Mouse (Mus musculus): ENCODE results near the gene Taar7b. TPM values are rescaled to one million over a fixed set of nuclear protein-coding genes. Genes with fewer than 3 reads are reported as not detected.

Taar7b gene
- not detected for total RNA-seq (2023)

GRCm38 (mm10) chr10:23999639-24000038 lies at the start of gene Taar7b:
Gene Taar7b, plus strand, starts transcription at chr10:23999939.

DNA sequence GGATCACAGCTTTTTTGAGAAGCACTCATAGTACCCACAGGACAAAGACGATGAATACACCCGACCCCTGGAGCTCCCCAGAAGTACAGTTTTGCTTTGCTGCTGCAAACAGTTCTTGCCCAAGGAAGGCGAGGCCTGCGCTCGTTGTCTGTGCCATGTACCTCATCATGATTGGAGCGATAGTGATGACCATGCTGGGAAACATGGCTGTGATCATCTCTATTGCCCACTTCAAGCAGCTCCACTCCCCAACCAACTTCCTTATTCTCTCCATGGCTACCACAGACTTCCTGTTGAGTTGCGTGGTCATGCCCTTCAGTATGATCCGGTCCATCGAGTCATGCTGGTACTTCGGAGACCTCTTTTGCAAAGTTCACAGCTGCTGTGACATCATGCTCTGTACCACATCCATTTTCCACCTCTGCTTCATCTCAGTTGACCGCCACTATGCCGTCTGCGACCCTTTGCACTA lies 39.3 kb upstream of the Taar7b start, which contains the start of gene Taar4:
Taar4 (plus strand) TSS at position 51 of the 472 bp plus-strand sequence.

GRCm38 (mm10) chr10:23970656-23971165 lies 29.0 kb upstream of the Taar7b start, which contains the start of gene Taar5:
Gene Taar5, plus strand, starts transcription at chr10:23970706.

DNA sequence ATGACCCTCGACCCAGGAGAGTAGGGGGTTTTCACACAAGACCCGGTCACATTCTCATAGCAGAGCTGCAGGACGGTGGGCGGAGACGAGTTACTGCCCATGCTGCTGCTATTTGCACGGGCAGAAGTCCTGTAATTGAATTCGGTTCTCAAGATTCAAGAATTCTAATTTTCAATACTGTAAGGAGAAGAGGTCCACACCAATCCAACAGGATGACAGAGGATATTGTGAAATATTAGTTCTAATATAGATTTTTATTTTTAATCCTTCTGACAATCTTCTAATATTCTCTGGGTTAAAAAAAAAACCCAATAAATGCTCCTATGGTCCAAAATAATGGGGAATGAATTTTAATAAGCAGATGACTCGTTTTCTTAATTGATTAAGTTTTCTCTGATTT lies 14.2 kb upstream of the Taar7b start, which contains the start of gene Taar6:
Taar6 (minus strand) TSS at position 101 of the 400 bp plus-strand sequence.

DNA sequence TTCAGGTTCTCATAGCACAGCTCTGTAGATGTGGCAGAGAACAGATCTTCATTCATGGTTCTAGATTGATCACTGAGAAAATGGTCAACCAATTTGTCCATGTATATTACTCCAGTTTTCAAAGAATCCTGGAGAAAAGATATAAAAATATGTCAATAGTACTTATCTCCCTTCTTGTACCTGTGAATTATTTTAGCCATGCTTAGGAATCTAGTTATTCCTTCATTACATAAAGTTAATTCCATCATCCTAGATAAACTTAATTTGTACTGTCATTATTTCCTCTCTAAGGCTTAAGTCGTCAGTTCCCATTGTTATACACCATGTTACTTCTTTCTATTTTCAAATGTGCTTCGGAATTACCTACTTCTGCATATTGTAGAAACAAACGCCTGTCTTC lies 6.4 kb upstream of the Taar7b start, which contains the start of gene Taar7a:
Taar7a (minus strand) TSS at position 101 of the 400 bp plus-strand sequence.

DNA sequence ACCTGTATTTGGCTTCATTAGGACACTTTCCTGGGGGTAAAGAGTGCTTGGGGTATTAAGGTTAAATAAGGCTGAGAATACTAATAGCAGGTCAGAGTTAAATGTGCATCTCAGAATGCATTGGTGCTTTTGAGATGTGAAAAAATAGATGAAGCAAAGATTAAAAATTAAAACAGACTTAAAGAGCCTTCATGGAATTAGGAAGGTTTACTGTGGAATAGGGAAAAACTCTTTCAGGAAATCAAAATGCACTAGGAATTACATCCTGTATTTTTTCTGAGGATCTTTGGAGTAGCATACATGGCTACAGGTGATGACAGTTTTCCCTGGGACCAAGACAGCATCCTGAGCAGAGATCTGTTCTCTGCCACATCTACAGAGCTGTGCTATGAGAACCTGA lies 27.2 kb downstream of the Taar7b start, which contains the start of gene Taar7d:
Taar7d (plus strand) TSS at position 301 of the 400 bp plus-strand sequence.

DNA sequence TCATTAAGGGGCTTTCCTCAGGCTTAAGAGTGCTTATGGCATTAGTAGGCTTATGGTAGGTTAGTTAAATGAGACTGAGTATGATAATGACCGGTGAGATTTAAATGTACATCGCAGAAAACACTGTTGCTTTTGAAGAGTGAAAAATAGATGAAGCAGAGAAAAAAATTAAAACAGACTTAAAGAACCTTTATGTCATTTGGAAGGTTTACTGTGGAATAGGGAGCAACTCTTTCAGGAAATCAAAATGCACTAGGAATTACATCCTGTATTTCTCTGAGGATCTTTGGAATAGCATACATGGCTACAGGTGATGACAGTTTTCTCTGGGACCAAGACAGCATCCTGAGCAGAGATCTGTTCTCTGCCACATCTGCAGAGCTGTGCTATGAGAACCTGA lies 37.6 kb downstream of the Taar7b start, which contains the start of gene Taar7e:
Taar7e (plus strand) TSS at position 301 of the 400 bp plus-strand sequence.

GRCm38 (mm10) chr10:24049210-24049609 lies 49.5 kb downstream of the Taar7b start, which contains the start of gene Taar7f:
Gene Taar7f, plus strand, starts transcription at chr10:24049510.

Other genes with a start within 250 kb of the Taar7b start
- 100 to 1,000 TPM; 457 to 718 TPM for gene Rps12, start 212.7 kb upstream of the Taar7b start, total RNA-seq (2023)
- 1 to 10 TPM in 1 of 2 experiments, under 1 TPM in 1; 0.42 to 1.3 TPM for gene Slc18b1, start 203.0 kb upstream of the Taar7b start, total RNA-seq (2023)
- 10 to 100 TPM; 44.1 to 48.1 TPM for gene Vnn3, start 148.5 kb upstream of the Taar7b start, total RNA-seq (2023)
- gene Vnn1, start 105.3 kb upstream of the Taar7b start, total RNA-seq (2023), result under 1 TPM in 1 of 2 experiments, not detected in 1; 0.46 TPM
- gene Taar1, start 79.6 kb upstream of the Taar7b start, total RNA-seq (2023), result not detected
- not detected for gene Taar2, start 61.4 kb upstream of the Taar7b start, total RNA-seq (2023)
- gene Taar3, start 50.4 kb upstream of the Taar7b start, total RNA-seq (2023), result not detected
- gene Taar4, start 39.4 kb upstream of the Taar7b start, total RNA-seq (2023), result not detected
- not detected for gene Taar5, start 29.2 kb upstream of the Taar7b start, total RNA-seq (2023)
- not detected for gene Taar6, start 14.3 kb upstream of the Taar7b start, total RNA-seq (2023)
- gene Taar7a, start 6.5 kb upstream of the Taar7b start, total RNA-seq (2023), result not detected
- not detected for gene Taar7d, start 27.3 kb downstream of the Taar7b start, total RNA-seq (2023)
- gene Taar7e, start 37.7 kb downstream of the Taar7b start, total RNA-seq (2023), result not detected
- not detected for gene Taar7f, start 49.6 kb downstream of the Taar7b start, total RNA-seq (2023)
- gene Taar8a, start 76.6 kb downstream of the Taar7b start, total RNA-seq (2023), result not detected
- gene Taar8b, start 92.4 kb downstream of the Taar7b start, total RNA-seq (2023), result not detected
- not detected for gene Taar8c, start 102.0 kb downstream of the Taar7b start, total RNA-seq (2023)
- not detected for gene Taar9, start 109.6 kb downstream of the Taar7b start, total RNA-seq (2023)
- 100 to 1,000 TPM in 1 of 2 experiments, 10 to 100 TPM in 1; 87.1 to 111 TPM for gene Stx7, start 149.4 kb downstream of the Taar7b start, total RNA-seq (2023)
- gene Moxd1, start 223.6 kb downstream of the Taar7b start, total RNA-seq (2023), result not detected

Data from neutrophil, adult 83 days (primary cell).